Mouse (Mus musculus) small intestine, adult 2 months (tissue): ENCODE data around the gene AU022252.

ENCODE experiments used
- CTCF ChIP-seq: fragments of 200-500 bp; IDR thresholded peaks from 2 replicates; pipeline ENCODE4 v1.5.1; 2012; ENCODE audit warnings: low read depth, mild to moderate bottlenecking, control low read depth, inconsistent platforms, low read length, moderate library complexity, mixed read lengths; ENCODE audit not compliant: insufficient replicate concordance, insufficient read length; ENCODE audit errors: extremely low read depth
- POLR2A ChIP-seq: fragments of 200-500 bp; IDR thresholded peaks from 2 replicates; pipeline ENCODE4 v1.6.1; 2012; ENCODE audit warnings: low read depth, mild to moderate bottlenecking, control low read depth, inconsistent platforms, low read length, moderate library complexity

DNA sequence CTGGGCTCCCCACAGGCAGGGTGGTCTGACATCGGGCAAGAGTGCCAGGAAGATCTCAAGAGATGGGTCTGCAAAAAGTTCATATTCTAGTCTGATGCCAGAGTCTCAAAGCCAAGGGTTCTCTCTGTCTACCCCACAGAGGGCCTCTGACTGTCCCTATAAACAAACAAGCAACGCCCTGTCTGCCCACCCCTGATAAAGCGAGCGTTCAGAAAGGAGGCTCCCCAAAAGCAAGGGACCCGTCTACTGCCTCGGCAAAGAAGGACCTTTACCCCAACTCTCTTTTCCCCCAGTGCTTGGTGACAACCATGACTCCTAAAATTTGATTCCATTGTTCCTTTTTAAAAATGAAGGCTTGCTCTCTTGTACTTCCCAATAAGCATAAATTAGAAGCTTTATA, 42.6 kb downstream of the AU022252 start, which contains the start of gene Ermap:
- TF ChIP-seq POLR2A (no peak), CTCF (no peak)
